Mouse (Mus musculus): ENCODE results near the gene Cyp1a2.

The Cyp1a2 gene

GRCm38 (mm10) chr9:57644944-57645893 is 38.3 kb downstream of the Cyp1a2 start:
- DNase-seq: peak; percentile 93

- DNase-seq: no peak
These were observed 39.0 kb downstream of the Cyp1a2 start for GRCm38 (mm10) chr9:57644442-57644943.

- peak; percentile 51 to 57 for DNase-seq
These were observed 39.7 kb downstream of the Cyp1a2 start for GRCm38 (mm10) chr9:57643856-57644180.

GRCm38 (mm10) chr9:57643169-57643855 is 40.2 kb downstream of the Cyp1a2 start:
- peak in 1 of 2 experiments; percentile 43 for DNase-seq

GRCm38 (mm10) chr9:57641775-57642550 is 41.5 kb downstream of the Cyp1a2 start:
- peak in 1 of 2 experiments; percentile 34 for DNase-seq

GRCm38 (mm10) chr9:57641022-57641421 is 42.5 kb downstream of the Cyp1a2 start:
- DNase-seq: peak in 1 of 2 experiments; percentile 8

GRCm38 (mm10) chr9:57640384-57640783 is 43.1 kb downstream of the Cyp1a2 start:
- peak; percentile 84 to 96 for DNase-seq

GRCm38 (mm10) chr9:57639661-57640328 is 43.7 kb downstream of the Cyp1a2 start:
- peak in 1 of 2 experiments; percentile 18 for DNase-seq

- DNase-seq: peak; percentile 63 to 69
These were observed 44.6 kb downstream of the Cyp1a2 start for GRCm38 (mm10) chr9:57638651-57639459.

- peak; percentile 65 to 78 for DNase-seq
These were observed 45.7 kb downstream of the Cyp1a2 start for GRCm38 (mm10) chr9:57637741-57638322.

- DNase-seq: peak in 1 of 2 experiments; percentile 15
These were observed 46.2 kb downstream of the Cyp1a2 start for GRCm38 (mm10) chr9:57637272-57637671.

- peak in 1 of 2 experiments; percentile 52 for DNase-seq
These were observed 50.0 kb downstream of the Cyp1a2 start for GRCm38 (mm10) chr9:57633481-57634024.

GRCm38 (mm10) chr9:57629118-57629874 is 54.2 kb downstream of the Cyp1a2 start:
- DNase-seq: peak; percentile 62 to 77

- no peak for DNase-seq
These were observed 54.8 kb downstream of the Cyp1a2 start for GRCm38 (mm10) chr9:57628717-57629116.

GRCm38 (mm10) chr9:57627892-57628291 is 55.6 kb downstream of the Cyp1a2 start:
- DNase-seq: no peak

- peak in 1 of 2 experiments; percentile 4 for DNase-seq
These were observed 56.3 kb downstream of the Cyp1a2 start for GRCm38 (mm10) chr9:57627191-57627590.
